Mouse (Mus musculus) neural tube, embryonic 14.5 days (tissue): ENCODE data around the gene Lin7c. TPM values are rescaled to one million over a fixed set of nuclear protein-coding genes. Genes with fewer than 3 reads are reported as not detected.

ENCODE experiments used
- ATAC-seq: fragments of 200-750 bp; cut with Nextera tagmentation; 2 replicates; pipeline ENCODE4 v1.8.0; 2017; ENCODE audit warnings: low read depth, mild to moderate bottlenecking, moderate TSS enrichment, moderate library complexity
- H3K27ac ChIP-seq: fragments of 300-500 bp; sonication (generic); 2 replicates; pipeline ENCODE4 v1.5.1; 2014; ENCODE audit warnings: low read depth, mild to moderate bottlenecking, control low read depth, low read length, moderate library complexity, mixed read lengths
- H3K27me3 ChIP-seq: fragments of 300-500 bp; sonication (generic); 2 replicates; pipeline ENCODE4 v1.6.1; 2014; ENCODE audit warnings: low read length; ENCODE audit not compliant: control insufficient read depth, insufficient read depth
- H3K36me3 ChIP-seq: fragments of 300-500 bp; sonication (generic); 2 replicates; pipeline ENCODE4 v1.6.1; 2014; ENCODE audit warnings: low read length, mixed read lengths; ENCODE audit not compliant: control insufficient read depth, insufficient read depth
- H3K4me1 ChIP-seq: fragments of 300-500 bp; sonication (generic); 2 replicates; pipeline ENCODE4 v1.6.1; 2014; ENCODE audit warnings: low read length; ENCODE audit not compliant: control insufficient read depth, insufficient read depth
- H3K4me2 ChIP-seq: fragments of 300-500 bp; sonication (generic); 2 replicates; pipeline ENCODE4 v1.6.1; 2014; ENCODE audit warnings: mild to moderate bottlenecking, low read depth, low read length, control low read depth
- H3K4me3 ChIP-seq: fragments of 300-500 bp; sonication (generic); 2 replicates; pipeline ENCODE4 v1.5.1; 2014; ENCODE audit warnings: low read depth, low read length, control low read depth, mixed read lengths
- H3K9ac ChIP-seq: fragments of 300-500 bp; sonication (generic); replicated peaks from 2 replicates; pipeline ENCODE4 v1.6.1; 2014; ENCODE audit warnings: low read depth, mild to moderate bottlenecking, control low read depth, low read length, mixed read lengths
- H3K9me3 ChIP-seq: fragments of 300-500 bp; sonication (generic); 2 replicates; pipeline ENCODE4 v1.6.1; 2016; ENCODE audit warnings: low read length; ENCODE audit not compliant: control insufficient read depth
- WGBS: fragments of 180-500 bp; shearing (Covaris S2); extraction: QIAGEN DNeasy Blood & Tissue Kit; methylation state at CpG from one replicate; pipeline ENCODE4 v1.1.7; 2014; 5-methylcytosine and 5-hydroxymethylcytosine counted together
- polyA plus RNA-seq: library from polyadenylated mRNA; unstranded; fragments of >200 nt; fragmentation: Nextera tagmentation; extraction: Ambion mirVana; gene quantifications from 2 replicates; pipeline ENCODE4 v1.2.1, GENCODE M21; 2014

Lin7c gene
- polyA plus RNA-seq, 1 experiment from 2014 or later, result 230 TPM

DNA sequence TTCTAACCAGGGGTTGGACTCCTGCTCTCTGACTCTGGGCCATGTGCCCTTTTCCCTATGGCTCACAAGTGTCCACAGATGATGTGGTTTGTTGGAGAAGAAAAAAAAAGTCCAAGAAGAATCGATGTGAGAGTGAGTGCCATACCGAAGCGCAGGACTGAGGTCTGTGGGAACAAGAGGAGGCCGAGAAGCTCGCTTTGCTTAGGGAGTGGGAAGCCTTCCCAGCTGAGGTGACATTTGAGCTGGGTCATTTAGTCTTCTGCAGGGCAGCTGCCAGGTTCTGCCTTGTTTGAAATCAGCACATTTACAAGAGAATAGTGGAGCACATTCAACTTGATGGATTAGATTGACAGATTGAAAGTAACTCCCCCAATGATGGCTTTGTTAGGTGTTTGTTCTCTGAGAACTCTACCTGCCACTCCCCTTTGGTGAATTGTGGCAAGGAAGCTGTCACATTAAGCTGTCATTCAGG, 51.4 kb downstream of the Lin7c start:
- Histone ChIP-seq H3K36me3 (no peaks in the 10 kb centered on the region), H3K27me3 (no peaks in the 10 kb centered on the region), H3K4me1 (peaks cover 14% of the 10 kb centered on the region), H3K9ac (no peak overlapping the region), H3K9me3 (no peaks in the 10 kb centered on the region), H3K4me2 (no peak overlapping the region), H3K27ac (0 out of 2 replicates have a peak overlapping the region, but pooled peaks have one; percentile 22), H3K4me3 (no peak overlapping the region)
- WGBS, result 10% methylated on average over 5 of the region's 5 CpGs
- ATAC-seq, result peak; percentile 30; the same call in 1 of the 2 replicates

DNA sequence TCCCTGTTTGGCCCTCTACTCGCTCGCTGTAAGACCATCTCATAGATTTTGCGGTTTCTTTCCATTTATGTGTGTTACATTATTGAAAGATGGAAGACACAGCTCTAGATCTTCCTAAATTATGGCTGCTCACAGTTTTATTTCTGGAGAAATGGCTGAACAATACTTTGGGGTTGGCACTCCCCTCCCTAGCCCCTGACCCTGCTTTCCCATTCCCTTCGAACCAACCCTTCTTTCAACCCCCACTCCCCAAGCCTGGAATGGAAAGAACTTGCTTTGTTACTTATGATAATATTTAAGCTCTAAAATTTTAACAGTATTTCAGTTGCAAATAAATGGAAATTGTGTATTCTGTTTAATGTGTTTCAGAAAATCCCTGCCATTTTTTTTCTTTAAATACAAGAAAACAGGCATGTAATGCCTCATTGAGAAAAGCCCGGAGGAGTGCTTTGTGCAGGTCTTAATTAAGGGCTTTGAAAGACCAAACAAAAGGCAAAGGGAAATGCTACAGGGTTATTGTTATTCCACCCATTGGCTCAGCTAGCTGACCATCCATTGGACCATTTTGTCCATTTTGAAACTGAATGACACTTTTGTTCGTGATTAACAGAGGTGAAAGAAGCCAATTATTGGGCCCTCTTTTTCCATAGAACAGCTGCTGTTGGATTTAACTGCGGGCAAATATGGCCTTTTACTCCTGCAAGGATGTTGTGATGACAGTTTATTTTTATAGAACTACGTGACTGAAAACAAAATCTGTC, 52.3 kb downstream of the Lin7c start:
- H3K9ac ChIP-seq, result no peak overlapping the region
- H3K27ac ChIP-seq, result peak overlapping the region; percentile 10; the same call in 1 of the 2 replicates
- no peaks in the 10 kb centered on the region for H3K27me3 ChIP-seq
- ATAC-seq, result peak; percentile 66
- WGBS, result 14% methylated on average over 8 of the region's 8 CpGs
- no peak overlapping the region for H3K4me3 ChIP-seq
- no peaks in the 10 kb centered on the region for H3K36me3 ChIP-seq
- no peaks in the 10 kb centered on the region for H3K9me3 ChIP-seq
- H3K4me1 ChIP-seq, result peaks cover 14% of the 10 kb centered on the region
- no peak overlapping the region for H3K4me2 ChIP-seq

DNA sequence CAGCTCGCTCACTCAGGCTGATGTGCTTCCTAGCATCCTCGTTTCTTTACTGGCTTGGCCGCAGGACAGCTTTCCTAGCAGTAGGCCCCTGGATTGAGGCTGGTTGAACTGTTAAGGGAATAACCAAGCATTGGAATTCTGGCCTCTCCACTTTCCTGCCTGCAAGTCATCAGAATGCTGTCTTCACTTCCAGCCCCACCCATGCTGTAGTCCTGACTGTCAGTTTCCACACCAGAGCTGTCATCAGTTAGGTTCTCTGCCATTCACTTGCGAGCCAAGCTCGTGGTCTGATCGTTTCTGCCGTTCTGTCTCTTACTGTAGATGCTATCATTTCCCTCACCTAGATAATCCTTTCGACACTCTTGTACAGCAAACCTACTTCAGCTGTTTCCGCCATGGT, 54.3 kb downstream of the Lin7c start:
- H3K4me3 ChIP-seq, result no peak overlapping the region
- no peaks in the 10 kb centered on the region for H3K27me3 ChIP-seq
- H3K4me2 ChIP-seq, result no peak overlapping the region
- H3K9me3 ChIP-seq, result no peaks in the 10 kb centered on the region
- 71% methylated on average over 9 of the region's 9 CpGs for WGBS
- peaks cover 14% of the 10 kb centered on the region for H3K4me1 ChIP-seq
- ATAC-seq, result no peak
- H3K27ac ChIP-seq, result no peak overlapping the region
- H3K36me3 ChIP-seq, result no peaks in the 10 kb centered on the region
- no peak overlapping the region for H3K9ac ChIP-seq

DNA sequence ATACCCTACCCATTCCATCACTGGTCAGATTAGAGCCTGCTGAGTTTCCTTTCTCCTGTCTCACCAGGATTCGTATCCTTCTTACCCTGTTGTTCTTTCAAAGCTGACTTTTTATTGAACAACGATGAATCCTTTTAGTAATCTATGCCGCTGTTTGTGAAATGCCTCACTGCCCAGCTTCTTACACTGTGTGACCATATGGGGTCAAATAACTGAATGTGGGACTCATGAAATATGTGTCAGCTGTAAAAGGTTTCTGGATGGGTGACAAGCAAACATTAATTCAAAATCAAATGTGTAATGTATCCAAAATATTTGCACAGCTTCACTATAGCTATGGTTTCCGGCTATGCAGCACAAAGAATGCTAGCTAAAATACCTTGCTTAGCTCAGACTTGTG, 54.9 kb downstream of the Lin7c start:
- Histone ChIP-seq H3K4me3 (no peak overlapping the region), H3K36me3 (no peaks in the 10 kb centered on the region)
- WGBS, result 36% methylated on average over 4 of the region's 4 CpGs

GRCm38 (mm10) chr2:109946426-109946825, 55.8 kb downstream of the Lin7c start:
- H3K9me3 ChIP-seq, result no peaks in the 10 kb centered on the region
- no peaks in the 10 kb centered on the region for H3K36me3 ChIP-seq
- no peak overlapping the region for H3K4me3 ChIP-seq
- peaks cover 14% of the 10 kb centered on the region for H3K4me1 ChIP-seq
- no peak for ATAC-seq
- no peaks in the 10 kb centered on the region for H3K27me3 ChIP-seq
- no peak overlapping the region for H3K27ac ChIP-seq
- WGBS, result 94% methylated on average over 6 of the region's 6 CpGs
- no peak overlapping the region for H3K9ac ChIP-seq
- no peak overlapping the region for H3K4me2 ChIP-seq

More for the DNA sequence above, 54.9 kb downstream of the Lin7c start:
- ATAC-seq, result no peak
- Histone ChIP-seq H3K9me3 (no peaks in the 10 kb centered on the region), H3K27me3 (no peaks in the 10 kb centered on the region), H3K27ac (no peak overlapping the region), H3K4me2 (no peak overlapping the region), H3K4me1 (peaks cover 14% of the 10 kb centered on the region), H3K9ac (no peak overlapping the region)

DNA sequence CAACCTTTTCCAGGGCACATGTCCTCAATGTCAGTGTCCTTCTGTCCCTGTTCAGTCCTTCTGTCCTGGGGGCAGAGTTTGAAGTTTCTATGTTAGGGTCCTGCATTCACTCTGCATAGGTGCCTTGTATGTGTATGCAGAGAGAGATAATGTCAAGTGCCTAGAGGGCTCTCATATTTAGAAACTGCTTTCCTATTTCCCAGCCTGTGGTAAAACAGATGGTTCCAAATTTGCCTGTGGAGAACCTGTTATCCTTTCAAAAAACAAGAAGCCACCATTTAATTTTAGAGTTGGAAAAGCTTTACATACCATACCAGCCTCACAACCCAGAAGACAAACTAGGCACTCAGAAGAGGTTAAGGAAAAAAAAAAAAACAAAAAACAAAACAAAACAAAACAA, 58.9 kb downstream of the Lin7c start:
- no peak for ATAC-seq
- H3K27me3 ChIP-seq, result no peaks in the 10 kb centered on the region
- H3K9me3 ChIP-seq, result no peaks in the 10 kb centered on the region
- H3K36me3 ChIP-seq, result no peaks in the 10 kb centered on the region
- no peak overlapping the region for H3K9ac ChIP-seq
- H3K4me2 ChIP-seq, result no peak overlapping the region
- no peak overlapping the region for H3K27ac ChIP-seq
- H3K4me1 ChIP-seq, result peaks cover 6% of the 10 kb centered on the region; the same call in 1 of the 2 replicates
- H3K4me3 ChIP-seq, result no peak overlapping the region

- ATAC-seq, result no peak
These were observed 59.7 kb downstream of the Lin7c start for GRCm38 (mm10) chr2:109950311-109950710.

More at GRCm38 (mm10) chr2:109950311-109950710, 59.7 kb downstream of the Lin7c start:
- WGBS, result 64% methylated on average over 3 of the region's 3 CpGs
- Histone ChIP-seq H3K4me2 (no peak overlapping the region), H3K9ac (no peak overlapping the region), H3K4me1 (peaks cover 6% of the 10 kb centered on the region; the same call in 1 of the 2 replicates), H3K27ac (no peak overlapping the region), H3K27me3 (no peaks in the 10 kb centered on the region), H3K4me3 (no peak overlapping the region), H3K9me3 (no peaks in the 10 kb centered on the region), H3K36me3 (no peaks in the 10 kb centered on the region)

Other genes with a start within 250 kb of the Lin7c start
- gene Bdnf, start 216.2 kb upstream of the Lin7c start, polyA plus RNA-seq, result 5.0 and 5.7 TPM in 2 replicates
- gene Lgr4, start 26.8 kb downstream of the Lin7c start, polyA plus RNA-seq, result 10.8 and 12.7 TPM in 2 replicates
- gene Ccdc34, start 127.0 kb downstream of the Lin7c start, polyA plus RNA-seq, result 28.4 and 29.6 TPM in 2 replicates